Mouse (Mus musculus) midbrain, embryonic 12.5 days (tissue): ENCODE measurements around the gene Nr1h3. TPM values are rescaled to one million over a fixed set of nuclear protein-coding genes. Genes with fewer than 3 reads are reported as not detected.

Experiments
- ATAC-seq: fragments of 200-750 bp; cut with Nextera tagmentation; 2 replicates; pipeline ENCODE4 v1.8.0; 2017; ENCODE audit warnings: low read depth, moderate TSS enrichment, moderate library complexity; ENCODE audit not compliant: low FRiP score
- H3K27ac ChIP-seq: fragments of 300-500 bp; sonication (generic); replicated peaks from 2 replicates; pipeline ENCODE4 v1.5.1; 2016; ENCODE audit warnings: mild to moderate bottlenecking
- H3K27me3 ChIP-seq: fragments of 300-500 bp; sonication (generic); 2 replicates; pipeline ENCODE4 v1.6.1; 2016; ENCODE audit warnings: mild to moderate bottlenecking
- H3K36me3 ChIP-seq: fragments of 300-500 bp; sonication (generic); 2 replicates; pipeline ENCODE4 v1.6.1; 2016
- H3K4me1 ChIP-seq: fragments of 300-500 bp; sonication (generic); 2 replicates; pipeline ENCODE4 v1.6.1; 2016
- H3K4me2 ChIP-seq: fragments of 300-500 bp; sonication (generic); replicated peaks from 2 replicates; pipeline ENCODE4 v1.6.1; 2016; ENCODE audit warnings: mild to moderate bottlenecking, moderate library complexity
- H3K4me3 ChIP-seq: fragments of 300-500 bp; sonication (generic); 2 replicates; pipeline ENCODE4 v1.5.1; 2016; ENCODE audit warnings: mild to moderate bottlenecking
- H3K9ac ChIP-seq: fragments of 300-500 bp; sonication (generic); replicated peaks from 2 replicates; pipeline ENCODE4 v1.6.1; 2016; ENCODE audit warnings: mild to moderate bottlenecking, moderate library complexity
- H3K9me3 ChIP-seq: fragments of 300-500 bp; sonication (generic); 2 replicates; pipeline ENCODE4 v1.6.1; 2016; ENCODE audit warnings: mild to moderate bottlenecking
- WGBS: fragments of 180-500 bp; shearing (Covaris S2); methylation state at CpG from one replicate; pipeline ENCODE4 v1.1.7; 2016; 5-methylcytosine and 5-hydroxymethylcytosine counted together
- polyA plus RNA-seq: library from polyadenylated mRNA; unstranded; fragments of >200 nt; fragmentation: Nextera tagmentation; extraction: Ambion mirVana; gene quantifications from 2 replicates; pipeline ENCODE4 v1.2.1, GENCODE M21; 2016

Nr1h3 gene
- polyA plus RNA-seq, 1 experiment from 2014 or later: 1.9 TPM

GRCm38 (mm10) chr2:91160591-91160990 lies 42.0 kb downstream of the Nr1h3 start:
- ATAC-seq: no peak
- WGBS: 92% methylated on average over 6 of the region's 6 CpGs
- no peak overlapping the region for H3K9ac ChIP-seq
- H3K36me3 ChIP-seq: peaks cover 93% of the 10 kb centered on the region
- H3K4me1 ChIP-seq: no peaks in the 10 kb centered on the region
- H3K9me3 ChIP-seq: no peaks in the 10 kb centered on the region
- H3K27ac ChIP-seq: no peak overlapping the region
- no peak overlapping the region for H3K4me3 ChIP-seq
- no peaks in the 10 kb centered on the region for H3K27me3 ChIP-seq
- no peak overlapping the region for H3K4me2 ChIP-seq

GRCm38 (mm10) chr2:91157002-91157752 lies 45.5 kb downstream of the Nr1h3 start:
- no peaks in the 10 kb centered on the region for H3K4me1 ChIP-seq
- no peak overlapping the region for H3K4me3 ChIP-seq
- H3K9me3 ChIP-seq: no peaks in the 10 kb centered on the region
- H3K27me3 ChIP-seq: no peaks in the 10 kb centered on the region
- no peak overlapping the region for H3K27ac ChIP-seq
- ATAC-seq: no peak
- WGBS: 16% methylated on average over 6 of the region's 6 CpGs
- peaks cover 93% of the 10 kb centered on the region for H3K36me3 ChIP-seq
- no peak overlapping the region for H3K9ac ChIP-seq
- H3K4me2 ChIP-seq: no peak overlapping the region

GRCm38 (mm10) chr2:91154091-91154490 lies 48.5 kb downstream of the Nr1h3 start:
- no peak overlapping the region for H3K9ac ChIP-seq
- no peak overlapping the region for H3K4me3 ChIP-seq
- no peaks in the 10 kb centered on the region for H3K27me3 ChIP-seq
- ATAC-seq: no peak
- no peak overlapping the region for H3K27ac ChIP-seq
- no peaks in the 10 kb centered on the region for H3K4me1 ChIP-seq
- WGBS: 93% methylated on average over 3 of the region's 3 CpGs
- no peaks in the 10 kb centered on the region for H3K9me3 ChIP-seq
- H3K36me3 ChIP-seq: peaks cover 83% of the 10 kb centered on the region
- no peak overlapping the region for H3K4me2 ChIP-seq

GRCm38 (mm10) chr2:91152885-91153377 lies 49.7 kb downstream of the Nr1h3 start:
- H3K36me3 ChIP-seq: peaks cover 79% of the 10 kb centered on the region
- WGBS: 86% methylated on average over 3 of the region's 3 CpGs

GRCm38 (mm10) chr2:91151331-91151730 lies 51.3 kb downstream of the Nr1h3 start:
- 77% methylated on average over 1 of the region's 1 CpGs for WGBS
- Histone ChIP-seq H3K36me3 (peaks cover 71% of the 10 kb centered on the region), H3K27me3 (no peaks in the 10 kb centered on the region), H3K27ac (no peak overlapping the region), H3K4me1 (no peaks in the 10 kb centered on the region), H3K4me3 (no peak overlapping the region), H3K4me2 (no peak overlapping the region), H3K9me3 (no peaks in the 10 kb centered on the region), H3K9ac (no peak overlapping the region)
- ATAC-seq: no peak

More at GRCm38 (mm10) chr2:91152885-91153377, 49.7 kb downstream of the Nr1h3 start:
- Histone ChIP-seq H3K9me3 (no peaks in the 10 kb centered on the region), H3K27ac (no peak overlapping the region), H3K4me3 (no peak overlapping the region), H3K4me1 (no peaks in the 10 kb centered on the region), H3K4me2 (no peak overlapping the region), H3K27me3 (no peaks in the 10 kb centered on the region), H3K9ac (no peak overlapping the region)
- no peak for ATAC-seq

GRCm38 (mm10) chr2:91148101-91148500 lies 54.5 kb downstream of the Nr1h3 start:
- no peaks in the 10 kb centered on the region for H3K4me1 ChIP-seq
- peaks cover 69% of the 10 kb centered on the region for H3K36me3 ChIP-seq
- no peak overlapping the region for H3K9ac ChIP-seq
- H3K27me3 ChIP-seq: no peaks in the 10 kb centered on the region
- H3K4me2 ChIP-seq: no peak overlapping the region
- H3K27ac ChIP-seq: no peak overlapping the region
- no peak for ATAC-seq
- no peak overlapping the region for H3K4me3 ChIP-seq
- H3K9me3 ChIP-seq: no peaks in the 10 kb centered on the region

- H3K9me3 ChIP-seq: no peaks in the 10 kb centered on the region
- no peak overlapping the region for H3K4me3 ChIP-seq
- no peaks in the 10 kb centered on the region for H3K27me3 ChIP-seq
- H3K4me1 ChIP-seq: no peaks in the 10 kb centered on the region
- peaks cover 81% of the 10 kb centered on the region for H3K36me3 ChIP-seq
- H3K27ac ChIP-seq: no peak overlapping the region
- H3K4me2 ChIP-seq: no peak overlapping the region
- WGBS: 93% methylated on average over 11 of the region's 11 CpGs
- no peak overlapping the region for H3K9ac ChIP-seq
- ATAC-seq: no peak
Measured at GRCm38 (mm10) chr2:91143401-91143800, 59.2 kb downstream of the Nr1h3 start.

GRCm38 (mm10) chr2:91142920-91143319 lies 59.7 kb downstream of the Nr1h3 start:
- Histone ChIP-seq H3K36me3 (peaks cover 85% of the 10 kb centered on the region), H3K9me3 (no peaks in the 10 kb centered on the region), H3K27ac (no peak overlapping the region), H3K4me1 (no peaks in the 10 kb centered on the region), H3K27me3 (no peaks in the 10 kb centered on the region), H3K4me2 (no peak overlapping the region), H3K9ac (no peak overlapping the region), H3K4me3 (no peak overlapping the region)
- no peak for ATAC-seq
- WGBS: 91% methylated on average over 6 of the region's 6 CpGs

GRCm38 (mm10) chr2:91139764-91140163 lies 62.9 kb downstream of the Nr1h3 start:
- H3K4me3 ChIP-seq: no peak overlapping the region
- H3K27me3 ChIP-seq: no peaks in the 10 kb centered on the region
- no peaks in the 10 kb centered on the region for H3K4me1 ChIP-seq
- H3K9me3 ChIP-seq: no peaks in the 10 kb centered on the region
- H3K27ac ChIP-seq: no peak overlapping the region
- no peak for ATAC-seq
- no peak overlapping the region for H3K9ac ChIP-seq
- H3K36me3 ChIP-seq: peaks cover 77% of the 10 kb centered on the region
- WGBS: 65% methylated on average over 8 of the region's 8 CpGs
- no peak overlapping the region for H3K4me2 ChIP-seq

GRCm38 (mm10) chr2:91139311-91139710 lies 63.3 kb downstream of the Nr1h3 start:
- no peak overlapping the region for H3K27ac ChIP-seq
- ATAC-seq: no peak
- H3K4me3 ChIP-seq: no peak overlapping the region
- H3K9me3 ChIP-seq: no peaks in the 10 kb centered on the region
- no peak overlapping the region for H3K9ac ChIP-seq
- peaks cover 73% of the 10 kb centered on the region for H3K36me3 ChIP-seq
- H3K4me2 ChIP-seq: no peak overlapping the region
- no peaks in the 10 kb centered on the region for H3K4me1 ChIP-seq
- WGBS: 82% methylated on average over 5 of the region's 5 CpGs
- no peaks in the 10 kb centered on the region for H3K27me3 ChIP-seq

GRCm38 (mm10) chr2:91137481-91137880 lies 65.2 kb downstream of the Nr1h3 start:
- H3K36me3 ChIP-seq: peaks cover 57% of the 10 kb centered on the region
- 89% methylated on average over 6 of the region's 6 CpGs for WGBS

GRCm38 (mm10) chr2:91136513-91137412 lies 65.9 kb downstream of the Nr1h3 start:
- ATAC-seq: no peak
- 91% methylated on average over 11 of the region's 11 CpGs for WGBS
- Histone ChIP-seq H3K4me3 (no peak overlapping the region), H3K9ac (no peak overlapping the region), H3K9me3 (no peaks in the 10 kb centered on the region), H3K27me3 (no peaks in the 10 kb centered on the region), H3K4me1 (no peaks in the 10 kb centered on the region), H3K27ac (no peak overlapping the region), H3K4me2 (no peak overlapping the region), H3K36me3 (peaks cover 50% of the 10 kb centered on the region)

More at GRCm38 (mm10) chr2:91137481-91137880, 65.2 kb downstream of the Nr1h3 start:
- no peak for ATAC-seq
- Histone ChIP-seq H3K9me3 (no peaks in the 10 kb centered on the region), H3K27me3 (no peaks in the 10 kb centered on the region), H3K9ac (no peak overlapping the region), H3K4me1 (no peaks in the 10 kb centered on the region), H3K27ac (no peak overlapping the region), H3K4me2 (no peak overlapping the region), H3K4me3 (no peak overlapping the region)
